Mouse (Mus musculus) mesoderm, embryonic 11.5 days (tissue): ENCODE measurements around the gene Fbxo44.
"Not testable (repeated sequence)": the region's sequence is repeated elsewhere in the genome, so short reads cannot be mapped to it uniquely, and the experiment has no call there.

Source experiments
- DNase-seq: peaks from one replicate; pipeline ENCODE4 v3.0.0-alpha.2; 2012; ENCODE audit warnings: low read depth, low spot score

The Fbxo44 gene

DNA sequence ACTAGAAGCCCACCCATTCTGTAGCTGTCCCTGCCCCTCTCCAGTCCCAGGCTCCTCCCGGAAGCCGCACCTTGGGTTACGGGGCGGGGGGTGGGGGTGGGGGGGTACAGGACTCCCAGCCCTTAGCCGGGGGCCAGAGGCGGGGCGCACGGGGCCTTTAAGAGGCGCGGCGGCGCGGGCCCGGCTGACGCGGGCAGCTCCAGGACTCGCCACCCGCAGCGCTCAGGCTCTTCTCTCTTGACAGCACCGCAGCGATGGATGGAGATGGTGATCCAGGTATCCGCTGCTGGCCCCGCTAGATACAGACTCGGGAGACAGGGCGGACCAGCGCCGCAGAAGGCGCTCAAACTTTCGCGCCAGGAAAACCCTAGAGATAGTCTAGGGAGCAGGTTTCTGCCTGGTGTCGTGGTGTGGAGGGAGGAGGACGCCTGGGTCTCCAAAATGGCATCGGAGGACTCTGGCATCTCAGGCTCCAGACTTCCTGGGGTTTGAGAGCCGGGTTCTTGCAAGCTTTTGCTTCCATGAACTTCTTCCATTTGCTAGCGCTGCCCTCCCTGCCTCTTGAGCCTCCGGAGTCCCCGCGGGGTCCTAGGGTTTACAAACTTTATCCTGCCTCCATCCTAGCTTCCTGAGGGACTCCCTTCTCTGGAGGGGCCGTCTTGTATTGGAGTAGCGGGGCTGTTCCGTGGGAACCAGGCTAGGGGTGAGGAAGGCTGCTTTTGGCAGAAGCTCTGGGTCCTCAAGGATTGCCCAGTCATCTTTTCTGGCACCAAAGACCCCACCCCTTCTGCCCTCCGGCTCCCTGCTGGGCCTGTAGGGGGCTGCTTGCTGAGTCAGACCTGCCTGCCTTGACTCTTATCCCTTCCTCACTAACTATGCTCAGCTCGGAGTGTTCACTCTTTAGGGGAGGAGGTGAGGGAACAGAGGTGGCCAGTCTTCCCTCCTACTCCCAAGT is at the start of gene Fbxo44, which contains the start of gene Fbxo2:
TSS of gene Fbxo44 (minus strand) at position 47 of the 955 bp plus-strand sequence.
TSS of gene Fbxo2 (plus strand) at position 186 of the 955 bp plus-strand sequence.
- no peak for DNase-seq

DNA sequence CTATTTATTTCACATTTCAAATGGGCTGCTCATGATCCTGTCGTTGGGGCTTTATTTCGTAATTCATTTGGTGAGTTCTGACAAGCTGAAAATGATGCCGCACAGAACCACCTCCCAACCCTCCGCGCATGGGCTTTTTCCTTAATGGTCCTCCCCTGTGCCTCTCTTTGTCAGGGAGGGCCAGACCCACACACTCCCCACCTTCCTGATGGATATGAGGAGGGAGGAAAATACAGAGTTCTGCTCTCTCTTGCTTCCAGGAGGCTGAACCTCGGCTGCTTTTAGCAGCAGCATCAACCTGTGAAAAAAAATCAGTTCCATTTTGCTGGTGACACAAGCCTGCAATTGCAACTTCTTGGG is 44.6 kb upstream of the Fbxo44 start:
- DNase-seq: no peak

DNA sequence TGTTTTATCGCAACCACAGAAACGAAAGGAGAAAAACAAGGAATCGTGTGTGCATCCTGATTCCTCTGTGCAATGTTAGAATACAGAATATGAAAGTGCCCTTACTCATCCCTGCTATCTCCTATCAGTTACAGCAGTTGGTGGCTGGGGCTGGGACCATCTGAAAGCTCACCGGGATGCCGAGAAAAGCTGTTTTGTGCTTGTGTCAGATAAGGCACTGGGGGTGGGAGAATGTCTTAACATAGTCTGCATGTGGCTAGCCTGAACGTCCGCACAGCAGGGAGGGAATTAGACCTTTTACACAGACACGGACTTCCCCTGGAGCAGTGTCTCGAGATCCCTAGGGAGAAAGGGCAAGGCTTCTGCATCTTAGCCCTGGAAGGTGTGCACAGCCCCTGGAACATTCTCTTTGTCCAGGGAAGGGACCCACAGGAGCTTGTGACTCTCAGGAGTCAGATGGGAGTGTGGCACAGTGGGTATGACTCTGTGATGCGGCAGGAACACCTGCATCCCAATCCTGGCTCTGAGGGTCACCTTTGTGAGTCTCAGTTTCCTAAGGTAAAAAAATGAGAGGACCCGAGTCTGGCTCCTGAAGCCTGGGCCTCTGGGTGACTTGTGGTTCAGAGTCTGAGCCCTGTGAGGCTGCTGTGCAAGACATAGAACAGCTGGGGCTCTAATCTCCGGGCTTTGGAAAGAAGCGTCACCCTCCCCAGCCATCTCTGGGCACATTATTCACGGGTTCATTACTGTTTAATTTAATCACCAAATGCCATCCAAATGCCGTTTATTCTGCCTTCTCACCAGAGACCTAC is 44.0 kb upstream of the Fbxo44 start:
- no peak for DNase-seq

- DNase-seq: no peak
These were observed 43.3 kb upstream of the Fbxo44 start for GRCm38 (mm10) chr4:148203557-148203956.

DNA sequence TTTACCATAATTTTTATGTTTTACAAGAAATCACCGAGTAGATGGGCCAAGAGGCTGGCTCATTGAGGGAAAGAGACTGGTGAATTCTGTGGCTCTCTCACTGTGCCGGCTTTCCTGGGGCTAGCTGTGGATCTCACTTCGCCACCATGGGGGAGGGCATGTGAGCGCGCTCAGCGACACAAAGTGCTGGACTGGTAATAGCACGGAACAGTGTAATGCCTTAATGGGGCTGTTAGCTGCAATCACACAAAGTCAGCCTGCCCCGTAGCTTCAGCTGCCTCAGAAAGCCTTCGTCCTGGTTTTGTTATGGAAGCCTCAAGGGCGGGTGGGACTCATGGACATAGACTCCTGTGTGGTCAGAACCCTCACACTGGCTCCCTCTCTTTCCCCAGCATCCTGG is 38.4 kb upstream of the Fbxo44 start:
- DNase-seq: no peak

GRCm38 (mm10) chr4:148194400-148194799 is 34.1 kb upstream of the Fbxo44 start:
- no peak for DNase-seq

GRCm38 (mm10) chr4:148192707-148193245 is 32.5 kb upstream of the Fbxo44 start:
- no peak for DNase-seq

DNA sequence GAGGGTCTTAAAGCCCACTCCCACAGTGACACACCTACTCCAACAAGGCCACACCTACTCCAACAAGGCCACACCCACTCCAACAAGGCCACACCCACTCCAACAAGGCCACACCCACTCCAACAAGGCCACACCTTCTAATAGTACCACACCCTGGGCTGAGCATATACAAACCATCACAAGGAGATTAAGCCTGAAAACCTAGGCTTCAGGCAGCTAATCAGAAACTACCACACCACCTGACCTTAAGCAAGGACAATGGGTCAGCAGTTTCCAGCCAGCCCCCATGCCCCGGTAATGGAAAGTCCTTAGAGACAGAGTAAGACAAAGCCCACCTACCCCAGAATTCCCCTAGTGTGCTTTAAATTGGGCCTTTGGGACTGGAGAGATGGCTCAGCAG is 28.5 kb upstream of the Fbxo44 start:
- not testable (repeated sequence) for DNase-seq

- DNase-seq: no peak
These were observed 25.5 kb upstream of the Fbxo44 start for GRCm38 (mm10) chr4:148185819-148186218.

DNA sequence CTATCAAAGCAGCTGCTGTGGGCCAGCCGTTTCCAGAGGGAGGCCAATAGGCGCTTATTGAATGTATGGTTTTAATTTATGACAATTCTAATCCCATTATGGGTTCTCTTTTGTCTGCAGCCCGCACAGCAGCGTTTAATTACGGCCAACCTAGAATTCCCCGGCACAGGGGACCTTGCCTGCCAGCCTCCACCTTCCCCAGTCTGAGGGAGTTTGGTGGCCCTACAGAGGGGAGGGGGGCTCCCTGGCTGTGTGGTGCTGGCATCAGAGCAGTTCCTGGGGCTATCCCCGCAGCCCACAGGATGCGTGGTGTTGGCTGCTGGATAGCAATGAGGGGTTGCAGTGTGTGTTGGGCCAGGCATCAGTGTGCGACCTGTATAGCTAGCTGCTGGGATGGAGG is 24.3 kb upstream of the Fbxo44 start:
- DNase-seq: no peak

- DNase-seq: no peak
These were observed 22.1 kb upstream of the Fbxo44 start for GRCm38 (mm10) chr4:148182363-148182762.

GRCm38 (mm10) chr4:148181483-148181882 is 21.2 kb upstream of the Fbxo44 start:
- DNase-seq: no peak

DNA sequence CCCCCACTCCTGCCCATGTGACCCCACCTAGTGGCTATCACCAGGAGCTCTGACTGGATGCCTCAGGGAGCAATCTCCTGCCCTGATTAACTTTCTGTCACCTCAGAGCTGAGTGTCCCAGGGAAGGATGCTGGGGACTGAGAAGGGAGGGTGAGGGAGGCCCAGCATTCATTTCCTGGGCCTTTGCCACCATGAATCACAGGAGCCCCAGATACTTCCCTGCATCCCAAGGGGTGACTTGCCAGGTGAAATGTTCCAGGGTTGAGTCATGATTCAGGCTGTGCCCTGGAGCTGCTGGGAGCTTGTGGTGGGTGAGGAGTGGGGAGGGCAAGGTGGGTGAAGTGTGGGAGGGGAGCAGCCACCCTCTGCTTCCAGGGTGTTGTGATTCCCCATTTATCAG is 17.4 kb upstream of the Fbxo44 start:
- no peak for DNase-seq

DNA sequence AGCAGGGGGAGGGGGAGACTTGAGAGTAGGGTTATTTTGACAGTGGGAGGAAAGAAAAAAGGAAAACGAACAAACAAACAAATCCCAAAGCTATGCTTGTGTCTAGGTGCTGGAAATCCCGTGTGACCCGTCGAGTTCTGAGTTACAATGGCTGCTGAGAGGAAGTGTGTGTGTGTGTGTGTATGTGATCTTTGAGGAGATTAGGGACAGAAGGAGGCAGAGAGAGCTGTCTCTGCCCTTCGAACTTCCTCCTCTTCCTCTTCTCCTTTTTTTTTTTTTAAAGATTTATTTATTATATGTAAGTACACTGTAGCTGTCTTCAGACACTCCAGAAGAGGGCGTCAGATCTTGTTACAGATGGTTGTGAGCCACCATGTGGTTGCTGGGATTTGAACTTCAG is 16.3 kb upstream of the Fbxo44 start:
- not testable (repeated sequence) for DNase-seq

- no peak for DNase-seq
These were observed 14.2 kb upstream of the Fbxo44 start for GRCm38 (mm10) chr4:148174495-148174862.

DNA sequence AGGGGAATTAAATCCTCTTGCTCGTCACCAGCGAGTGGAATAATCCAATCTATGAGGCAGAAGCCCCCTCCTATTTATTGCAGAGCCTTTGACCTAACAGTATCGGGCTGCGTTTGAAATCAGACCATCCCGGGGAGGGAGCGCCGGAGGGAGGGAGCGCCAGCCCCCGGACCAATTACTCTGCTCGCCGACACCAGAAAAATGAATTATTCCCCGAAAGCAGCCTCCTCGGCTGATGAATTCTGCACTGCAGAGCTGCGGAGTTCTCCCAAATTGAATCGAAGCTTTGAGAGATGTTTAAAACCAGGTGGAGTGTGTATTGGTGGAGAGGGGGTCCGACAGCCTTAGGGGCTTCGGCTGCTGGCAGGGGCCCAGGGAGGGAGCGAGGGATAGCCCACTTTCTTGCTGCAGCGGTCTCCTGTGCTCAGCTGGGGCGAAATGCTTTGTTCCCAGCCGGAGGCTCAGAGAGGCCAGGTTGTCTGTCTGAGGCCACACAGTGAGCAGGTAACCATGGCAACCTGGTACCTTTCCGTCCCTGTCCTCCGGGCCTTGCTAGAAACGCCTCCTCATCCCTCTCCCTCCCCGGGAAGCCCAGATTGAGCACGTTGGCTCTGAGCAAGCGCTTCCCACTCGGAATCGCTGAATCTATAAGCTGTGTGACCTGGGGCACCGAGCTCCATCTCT is 13.7 kb upstream of the Fbxo44 start:
- peak; percentile 56 for DNase-seq

- no peak for DNase-seq
These were observed 11.0 kb upstream of the Fbxo44 start for GRCm38 (mm10) chr4:148171261-148171660.

DNA sequence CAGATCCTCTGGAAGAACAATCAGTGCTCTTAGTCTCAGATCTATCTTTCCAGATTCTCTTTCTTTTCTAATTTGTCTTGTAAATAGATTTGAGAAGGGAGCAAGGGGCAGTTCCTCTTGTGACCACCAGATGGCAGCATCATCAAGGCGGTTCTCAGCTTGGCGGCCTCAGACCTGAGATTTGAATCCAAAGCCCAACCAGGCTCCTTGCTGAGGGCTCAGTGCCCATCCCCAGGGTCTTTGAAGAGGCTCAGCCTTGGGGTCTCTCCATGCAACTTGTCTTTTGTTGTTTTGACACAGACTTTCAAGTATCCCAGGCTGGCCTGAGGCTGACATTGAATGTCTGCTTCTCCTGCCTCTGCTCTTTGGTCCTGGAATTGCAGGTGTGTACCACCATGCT is 10.6 kb upstream of the Fbxo44 start:
- DNase-seq: peak; percentile 71

DNA sequence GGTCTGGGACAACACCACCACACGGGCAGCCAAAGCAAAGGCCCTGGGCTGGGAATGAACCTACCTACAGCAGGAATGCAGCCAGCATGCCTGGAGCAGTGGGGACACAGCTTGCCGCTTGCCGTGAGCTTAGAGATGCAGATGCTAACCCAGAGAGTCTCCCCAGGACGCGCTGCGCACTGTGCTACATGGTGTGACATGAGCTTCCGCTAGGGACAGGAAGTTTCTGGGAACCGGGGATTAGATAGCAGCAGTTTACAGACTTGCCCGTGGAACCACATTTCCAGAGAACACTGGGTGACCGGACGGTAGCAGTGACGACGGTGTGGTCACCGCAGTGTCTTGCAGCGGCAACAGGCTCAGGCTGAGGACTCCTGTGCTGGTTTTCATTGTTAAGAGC is 9.3 kb upstream of the Fbxo44 start:
- no peak for DNase-seq

- DNase-seq: peak; percentile 83
These were observed 8.0 kb upstream of the Fbxo44 start for GRCm38 (mm10) chr4:148168287-148168686.

GRCm38 (mm10) chr4:148166986-148167385 is 6.7 kb upstream of the Fbxo44 start:
- peak; percentile 49 for DNase-seq

DNA sequence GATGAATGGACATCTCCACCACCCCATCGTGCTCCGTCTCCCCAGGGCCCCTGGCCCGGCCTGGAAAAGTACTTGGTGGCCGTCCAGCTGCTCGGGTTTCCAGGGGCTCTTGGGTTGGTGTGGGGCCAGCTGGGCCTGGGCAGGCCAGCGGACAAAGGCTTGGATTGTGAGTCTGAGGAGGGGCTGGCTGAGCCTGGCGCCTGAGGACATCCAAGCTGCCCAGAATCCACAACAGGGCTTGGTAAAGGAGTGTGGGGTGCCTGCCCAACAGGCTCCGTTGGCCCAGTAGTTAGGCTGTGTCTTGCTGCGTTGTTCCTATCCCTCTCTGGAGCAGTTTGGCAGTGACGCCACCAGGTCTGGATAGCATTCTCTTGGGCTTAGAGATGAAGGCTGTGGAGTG is 6.1 kb upstream of the Fbxo44 start:
- DNase-seq: no peak
